Mouse (Mus musculus) erythroblast, embryonic 14.5 days (primary cell): ENCODE measurements around the gene Qdpr. TPM values are rescaled to one million over a fixed set of nuclear protein-coding genes. Genes with fewer than 3 reads are reported as not detected.

Source experiments
- H3K27me3 ChIP-seq: 2 replicates; pipeline ENCODE4 v1.6.1; 2012; ENCODE audit warnings: inconsistent platforms; ENCODE audit not compliant: control insufficient read depth
- H3K36me3 ChIP-seq: 2 replicates; pipeline ENCODE4 v1.6.1; 2012; ENCODE audit warnings: mild to moderate bottlenecking, inconsistent platforms; ENCODE audit not compliant: control insufficient read depth
- H3K4me1 ChIP-seq: 2 replicates; pipeline ENCODE4 v1.6.1; 2012; ENCODE audit warnings: inconsistent platforms; ENCODE audit not compliant: control insufficient read depth
- H3K4me3 ChIP-seq: replicated peaks from 2 replicates; pipeline ENCODE3; 2012; ENCODE audit warnings: moderate library complexity, mild to moderate bottlenecking, inconsistent platforms
- H3K9me3 ChIP-seq: 2 replicates; pipeline ENCODE4 v1.6.1; 2012; ENCODE audit warnings: low read length, inconsistent platforms, mixed read lengths; ENCODE audit not compliant: control insufficient read depth
- GATA1 ChIP-seq: IDR thresholded peaks from 2 replicates; pipeline ENCODE4 v1.6.1; 2012; ENCODE audit warnings: low read length, inconsistent platforms, mixed read lengths
- TAL1 ChIP-seq: IDR thresholded peaks from 3 replicates; pipeline ENCODE4 v1.6.1; 2012; ENCODE audit warnings: low read length, inconsistent platforms, mixed read lengths
- polyA plus RNA-seq: library from polyadenylated mRNA; stranded (reverse); fragments of >175 nt; gene quantifications from 2 replicates; pipeline ENCODE4 v1.2.3, GENCODE M21; 2012

The Qdpr gene
- polyA plus RNA-seq, 1 experiment, result 0.84 TPM

GRCm38 (mm10) chr5:45417859-45418443 is 32.1 kb downstream of the Qdpr start:
- no peak for TF ChIP-seq TAL1
- TF ChIP-seq GATA1, result no peak

GRCm38 (mm10) chr5:45416478-45416877 is 33.6 kb downstream of the Qdpr start:
- Histone ChIP-seq H3K9me3 (no peaks in the 10 kb centered on the region), H3K4me1 (no peaks in the 10 kb centered on the region; the same call in 1 of the 2 replicates), H3K27me3 (no peaks in the 10 kb centered on the region), H3K4me3 (no peak overlapping the region), H3K36me3 (no peaks in the 10 kb centered on the region)
- no peak for TF ChIP-seq GATA1
- no peak for TF ChIP-seq TAL1

More at GRCm38 (mm10) chr5:45417859-45418443, 32.1 kb downstream of the Qdpr start:
- Histone ChIP-seq H3K4me3 (no peak overlapping the region), H3K27me3 (no peaks in the 10 kb centered on the region), H3K36me3 (no peaks in the 10 kb centered on the region), H3K9me3 (no peaks in the 10 kb centered on the region), H3K4me1 (no peaks in the 10 kb centered on the region; the same call in 1 of the 2 replicates)

DNA sequence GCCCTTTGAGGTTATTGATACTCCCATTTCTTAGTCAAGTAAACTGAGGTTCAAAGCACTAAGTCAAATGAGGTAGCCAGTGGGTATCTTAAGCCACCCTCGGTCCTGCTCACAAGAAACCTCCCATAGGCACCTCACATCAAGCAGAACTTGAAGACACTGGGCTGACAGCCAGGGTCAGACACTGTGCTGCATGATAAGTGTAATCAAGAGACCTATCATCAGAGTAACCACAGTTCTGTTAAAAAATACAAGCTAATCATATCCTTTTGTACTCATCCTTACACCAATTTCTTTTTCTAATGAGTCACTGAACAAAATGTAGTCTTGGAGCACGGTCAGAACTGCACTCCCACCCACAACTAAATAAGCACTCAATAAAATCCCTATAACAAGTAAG is 43.9 kb downstream of the Qdpr start:
- H3K27me3 ChIP-seq, result no peaks in the 10 kb centered on the region
- H3K4me1 ChIP-seq, result no peaks in the 10 kb centered on the region
- no peak overlapping the region for H3K4me3 ChIP-seq
- no peaks in the 10 kb centered on the region for H3K9me3 ChIP-seq
- no peaks in the 10 kb centered on the region for H3K36me3 ChIP-seq
- TF ChIP-seq TAL1, result no peak
- no peak for TF ChIP-seq GATA1

- H3K4me1 ChIP-seq, result no peaks in the 10 kb centered on the region
- no peaks in the 10 kb centered on the region for H3K9me3 ChIP-seq
- no peak overlapping the region for H3K4me3 ChIP-seq
- no peaks in the 10 kb centered on the region for H3K27me3 ChIP-seq
- no peaks in the 10 kb centered on the region for H3K36me3 ChIP-seq
- no peak for TF ChIP-seq TAL1
- TF ChIP-seq GATA1, result no peak
Measured at GRCm38 (mm10) chr5:45402632-45403031, 47.4 kb downstream of the Qdpr start.

- no peak overlapping the region for H3K4me3 ChIP-seq
- no peaks in the 10 kb centered on the region for H3K36me3 ChIP-seq
- no peaks in the 10 kb centered on the region for H3K27me3 ChIP-seq
- no peaks in the 10 kb centered on the region for H3K9me3 ChIP-seq
- TF ChIP-seq GATA1 (no peak), TAL1 (no peak)
- no peaks in the 10 kb centered on the region for H3K4me1 ChIP-seq
Measured at GRCm38 (mm10) chr5:45384034-45384812, 65.8 kb downstream of the Qdpr start.

Other genes starting within 250 kb of the Qdpr start
- not detected in 2 replicates for gene Clrn2, start 3.5 kb upstream of the Qdpr start, polyA plus RNA-seq
- gene Lap3, start 43.1 kb upstream of the Qdpr start, polyA plus RNA-seq, result 0.49 and 0.70 TPM in 2 replicates
- gene Med28, start 70.0 kb upstream of the Qdpr start, polyA plus RNA-seq, result 4.4 and 4.9 TPM in 2 replicates
- not detected in 2 replicates for gene Fam184b, start 189.4 kb upstream of the Qdpr start, polyA plus RNA-seq
- gene Ncapg, start 219.7 kb upstream of the Qdpr start, polyA plus RNA-seq, result 0.84 and 1.3 TPM in 2 replicates